Mouse (Mus musculus) gastrocnemius, postnatal 10 days (tissue): ENCODE measurements around the gene Dhx37. TPM values are rescaled to one million over a fixed set of nuclear protein-coding genes. Genes with fewer than 3 reads are reported as not detected.
"Not testable (repeated sequence)": the region's sequence is repeated elsewhere in the genome, so short reads cannot be mapped to it uniquely, and the experiment has no call there.

ENCODE experiments used
- DNase-seq: peaks from one replicate; pipeline ENCODE4 v3.0.0; 2021; ENCODE audit warnings: mixed read lengths
- total RNA-seq, 2 experiments: library from RNA; stranded (reverse); gene quantifications; 2 replicates each; pipeline ENCODE4 v1.2.3; 2021

Gene Dhx37
- total RNA-seq, 2 experiments from 2014 or later = 3.7 to 4.6 TPM

- no peak for DNase-seq
Observed at GRCm38 (mm10) chr5:125407910-125408575, 25.9 kb downstream of the Dhx37 start.

- DNase-seq = no peak
Observed at GRCm38 (mm10) chr5:125407020-125407830, 26.7 kb downstream of the Dhx37 start.

- DNase-seq = peak; percentile 36
Observed at GRCm38 (mm10) chr5:125406322-125407016, 27.5 kb downstream of the Dhx37 start.

DNA sequence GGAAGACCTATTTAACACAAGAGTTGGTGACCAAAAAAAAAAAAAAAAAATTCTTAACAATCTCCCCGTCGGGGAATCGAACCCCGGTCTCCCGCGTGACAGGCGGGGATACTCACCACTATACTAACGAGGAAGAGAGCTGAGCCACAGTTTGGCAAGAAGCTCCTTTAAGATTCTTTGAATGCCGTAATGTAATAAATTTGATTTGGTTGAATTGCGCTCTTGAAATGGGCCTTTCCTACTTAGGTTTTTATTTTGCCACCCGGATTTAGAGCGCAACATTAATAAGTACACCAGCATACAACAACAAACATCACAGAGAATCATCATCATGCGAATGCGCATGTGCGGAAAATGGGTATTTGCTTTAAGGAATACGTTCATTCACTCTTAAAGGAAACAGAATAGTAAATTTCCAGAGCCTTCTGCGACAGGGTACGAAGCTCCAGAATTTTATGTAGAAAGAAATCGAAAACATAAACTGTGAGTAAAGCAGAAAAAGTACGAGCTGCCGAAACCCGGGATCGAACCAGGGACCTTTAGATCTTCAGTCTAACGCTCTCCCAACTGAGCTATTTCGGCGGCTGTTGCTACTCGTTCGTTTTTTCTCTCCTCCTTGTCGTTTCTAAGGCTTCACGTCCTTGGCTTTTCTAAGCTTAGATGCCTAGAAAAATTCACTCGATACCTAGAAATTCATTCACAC, 28.2 kb downstream of the Dhx37 start:
- peak; percentile 79 for DNase-seq

DNA sequence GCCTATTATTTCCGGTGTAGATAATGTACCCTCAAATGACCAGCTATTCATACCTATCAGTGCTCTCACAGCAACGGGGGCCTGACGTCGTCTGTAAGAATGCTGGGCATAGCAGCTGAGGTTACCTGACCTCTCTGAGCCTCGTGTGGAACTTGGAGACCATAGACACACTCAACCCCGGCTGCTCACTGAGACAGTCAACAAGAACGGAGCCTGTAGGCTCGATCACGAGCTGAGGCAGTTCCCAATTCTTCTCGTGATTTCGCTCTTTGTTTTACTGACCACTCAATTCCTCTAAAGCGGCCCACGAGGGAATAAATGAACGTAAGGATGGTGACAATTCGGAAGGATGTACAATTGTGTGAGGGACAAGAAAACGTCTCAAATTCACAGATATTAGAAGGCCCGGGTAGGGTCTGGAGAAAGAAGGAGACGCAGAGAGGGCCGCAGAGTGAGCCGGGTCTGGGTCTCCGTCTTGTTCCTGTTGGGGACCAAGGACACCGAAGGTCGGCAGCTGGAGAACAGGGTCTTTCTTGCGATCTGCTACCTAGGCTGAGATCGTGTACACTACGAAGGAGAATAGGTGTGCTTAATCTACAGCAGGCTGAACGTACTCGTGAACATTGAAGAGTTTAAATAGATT, 28.9 kb downstream of the Dhx37 start:
- peak; percentile 40 for DNase-seq

GRCm38 (mm10) chr5:125404536-125404902, 29.4 kb downstream of the Dhx37 start:
- DNase-seq = no peak

- DNase-seq = peak; percentile 57
Observed at GRCm38 (mm10) chr5:125403481-125404465, 30.1 kb downstream of the Dhx37 start.

DNA sequence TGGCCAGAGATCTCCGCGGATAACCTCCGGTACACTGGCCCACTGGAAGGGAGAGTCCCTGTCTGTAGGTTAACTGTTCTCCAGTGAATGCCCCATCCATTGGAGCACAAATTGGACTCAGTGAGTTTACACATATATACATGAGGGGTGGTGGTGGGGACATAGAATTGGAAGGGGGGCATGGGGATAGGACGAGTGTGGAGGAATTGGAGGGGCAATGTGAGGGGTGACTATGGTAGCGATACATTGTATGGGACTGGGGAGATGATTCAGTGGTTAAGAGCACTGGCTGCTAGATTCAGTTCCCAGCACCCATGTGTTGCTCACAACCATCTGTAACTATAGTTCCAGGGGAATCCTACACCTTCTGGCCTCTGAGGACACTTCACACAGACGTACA, 30.9 kb downstream of the Dhx37 start:
- DNase-seq = no peak

GRCm38 (mm10) chr5:125402476-125402875, 31.4 kb downstream of the Dhx37 start:
- no peak for DNase-seq

- DNase-seq = no peak
Observed at GRCm38 (mm10) chr5:125400903-125401302, 33.0 kb downstream of the Dhx37 start.

DNA sequence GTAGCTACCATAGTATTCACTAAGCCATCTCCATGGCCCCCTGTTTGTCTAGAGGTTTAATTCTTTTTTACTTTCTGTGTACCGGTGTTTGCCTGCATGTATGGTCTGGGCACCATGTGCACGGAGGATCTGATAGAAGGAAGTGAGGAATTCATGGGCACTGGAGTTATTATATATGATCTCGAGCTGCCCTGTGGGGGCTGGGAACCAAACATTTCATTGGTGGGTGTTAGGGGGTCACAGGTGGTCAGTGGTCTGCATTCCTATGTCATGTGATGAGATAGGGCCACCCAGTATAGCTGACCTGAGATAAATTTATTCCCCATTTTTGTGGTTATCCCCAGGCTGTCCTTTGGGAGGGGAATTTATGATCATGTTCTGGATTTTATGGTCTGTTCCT, 38.9 kb downstream of the Dhx37 start:
- no peak for DNase-seq

DNA sequence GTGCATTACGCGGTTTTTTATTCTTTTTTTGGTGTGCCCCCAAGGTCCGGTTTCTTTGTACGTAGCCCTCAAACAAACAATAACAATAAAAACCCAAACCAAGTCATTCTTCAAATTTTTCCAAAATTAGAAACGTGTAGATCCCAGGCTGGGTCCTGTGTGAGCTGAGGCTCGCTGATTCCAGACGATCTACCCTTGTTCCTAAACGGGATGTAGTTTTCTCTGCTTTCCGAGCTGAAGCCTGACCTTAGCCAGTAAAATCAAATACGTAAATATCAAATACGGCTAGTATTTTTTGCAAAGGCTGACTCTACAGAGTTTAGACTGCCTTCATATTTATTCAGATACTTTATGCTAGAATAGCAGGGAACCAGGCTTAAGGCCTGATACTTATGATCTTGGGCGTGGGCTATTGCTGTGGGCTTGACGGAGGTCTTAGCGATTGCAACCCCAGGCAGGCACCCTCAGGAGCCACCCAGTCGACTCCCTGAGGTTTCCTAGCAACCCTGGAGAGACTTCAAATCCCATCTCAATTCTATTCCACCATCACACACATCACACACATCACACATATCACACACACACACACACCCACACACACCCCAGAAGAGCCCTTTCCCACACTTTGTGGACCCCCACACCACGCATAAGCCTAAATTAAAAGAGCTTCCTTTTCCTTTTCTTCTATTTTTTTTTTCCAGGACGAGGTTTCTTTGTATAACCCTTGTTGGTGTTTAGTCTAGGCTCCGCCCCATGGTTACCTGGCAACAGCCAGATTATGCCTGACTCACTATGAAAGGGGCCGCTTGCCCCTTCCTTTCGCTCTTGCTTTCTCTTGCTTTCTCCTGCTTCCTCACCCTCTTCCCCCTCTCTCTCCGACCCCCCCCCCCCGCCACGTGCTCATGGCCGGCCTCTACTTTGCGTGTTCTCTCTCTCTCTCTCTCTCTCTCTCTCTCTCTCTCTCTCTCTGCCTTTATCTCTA, 40.0 kb downstream of the Dhx37 start:
- DNase-seq = peak; percentile 64

GRCm38 (mm10) chr5:125392977-125393621, 40.8 kb downstream of the Dhx37 start:
- peak; percentile 92 for DNase-seq

GRCm38 (mm10) chr5:125392618-125392976, 41.3 kb downstream of the Dhx37 start:
- DNase-seq = no peak

- DNase-seq = not testable (repeated sequence)
Observed at GRCm38 (mm10) chr5:125392176-125392575, 41.7 kb downstream of the Dhx37 start.

- DNase-seq = no peak
Observed at GRCm38 (mm10) chr5:125391609-125392008, 42.3 kb downstream of the Dhx37 start.

- DNase-seq = no peak
Observed at GRCm38 (mm10) chr5:125390906-125391477, 42.9 kb downstream of the Dhx37 start.
